Comparison of ENCODE assay signal across 36 mouse cellular contexts in genomic region chr8:72210710-72211109, GRCm38 (mm10). TPM values are rescaled to one million over a fixed set of nuclear protein-coding genes. Genes with fewer than 3 reads are reported as not detected.
DNase-seq lines count a peak whose midpoint lies in the region; ATAC-seq lines count a peak whose summit lies in the region.
"Had no signal": no experiment of that assay in that cellular context is flagged by ENCODE, and none has a peak within 500 bp of the region (broad histone marks: within the 10 kb centered on the region; RNA-seq: fewer than 3 reads in every experiment).

No protein-coding gene starts in this region.

- 0 out of 2 replicates have a peak, but pooled peaks have one; percentile 16 for ATAC-seq in erythroblast, adult 5-6 weeks (replicated peaks; ENCODE audit: low FRiP score, poor library complexity, severe bottlenecking)
- ATAC-seq in megakaryocyte, adult 5-6 weeks (ENCODE audit: poor library complexity, severe bottlenecking): peak; percentile 44; the same call in 1 of the 2 replicates
- ATAC-seq in forebrain, embryonic 13.5 days: no peak
- ATAC-seq: forebrain, postnatal 0 days; Patski had no signal

- no peaks in the 10 kb centered on the region for H3K9me3 ChIP-seq in forebrain, embryonic 13.5 days (replicated peaks)
- H3K9me3 ChIP-seq: embryonic facial prominence, embryonic 10.5 days; forebrain, embryonic 10.5 days; G1E; hindbrain, embryonic 12.5 days; limb, embryonic 13.5 days; liver, embryonic 15.5 days; neural tube, embryonic 15.5 days had no signal

- H3K27me3 ChIP-seq in forebrain, embryonic 13.5 days: peaks cover 15% of the 10 kb centered on the region; the same call in 1 of the 2 replicates
- H3K27me3 ChIP-seq: CH12.LX; limb, embryonic 13.5 days; liver, embryonic 15.5 days had no signal

- no peak overlapping the region for H3K4me2 ChIP-seq in forebrain, embryonic 13.5 days
- H3K4me2 ChIP-seq: hindbrain, embryonic 12.5 days; limb, embryonic 13.5 days; liver, embryonic 15.5 days; midbrain, embryonic 11.5 days; neural tube, embryonic 15.5 days had no signal

- H3K9ac ChIP-seq in forebrain, embryonic 13.5 days: no peak overlapping the region
- H3K9ac ChIP-seq: forebrain, postnatal 0 days; hindbrain, embryonic 12.5 days; limb, embryonic 13.5 days; liver, embryonic 15.5 days; neural tube, embryonic 15.5 days had no signal

- no peaks in the 10 kb centered on the region for H3K4me1 ChIP-seq in forebrain, embryonic 13.5 days
- H3K4me1 ChIP-seq: embryonic facial prominence, embryonic 10.5 days; forebrain, embryonic 10.5 days; hindbrain, embryonic 12.5 days; limb, embryonic 13.5 days; liver, embryonic 15.5 days; neural tube, embryonic 15.5 days had no signal

- WGBS in forebrain, embryonic 13.5 days: 74% methylated on average over 2 of the region's 2 CpGs

- H3K4me3 ChIP-seq in forebrain, embryonic 13.5 days: no peak overlapping the region
- H3K4me3 ChIP-seq: embryonic facial prominence, embryonic 10.5 days; forebrain, embryonic 10.5 days; heart, adult 2 months; hindbrain, embryonic 12.5 days; limb, embryonic 13.5 days; liver, embryonic 15.5 days; neural tube, embryonic 15.5 days had no signal

- peak; percentile 80 for DNase-seq in heart, adult 11 months
- DNase-seq in heart, adult 8-10 months (ENCODE audit: low spot score): no peak
- peak; percentile 28 for DNase-seq in CD4-positive helper T cell, adult 2 months (ENCODE audit: low read depth, low spot score)
- DNase-seq in urinary bladder, postnatal 4 days (ENCODE audit: low spot score in 2 of 2): no peak
- no peak for DNase-seq in right cerebral cortex, postnatal 10 days (ENCODE audit: low spot score in 2 of 2)
- DNase-seq: adrenal gland, adult 8-10 months; cerebellum, adult 8-10 months; cerebellum, postnatal 36 days; forebrain, postnatal 0 days; gastrocnemius, postnatal 25 days; heart, adult 2 months; kidney, adult 18-20 months; kidney, postnatal 4 days; lung, postnatal 10 days; right cerebral cortex, postnatal 25 days; spleen, adult 18-20 months; thymus, postnatal 36 days had no signal

- H3K27ac ChIP-seq in forebrain, embryonic 13.5 days: no peak overlapping the region
- H3K27ac ChIP-seq: embryonic facial prominence, embryonic 10.5 days; forebrain, embryonic 10.5 days; heart, adult 2 months; hindbrain, embryonic 12.5 days; limb, embryonic 13.5 days; liver, embryonic 15.5 days; neural tube, embryonic 15.5 days had no signal

- H3K36me3 ChIP-seq in forebrain, embryonic 13.5 days (ENCODE audit: poor library complexity, severe bottlenecking): no peaks in the 10 kb centered on the region
- H3K36me3 ChIP-seq: embryonic facial prominence, embryonic 10.5 days; forebrain, embryonic 10.5 days; G1E; hindbrain, embryonic 12.5 days; limb, embryonic 13.5 days; liver, embryonic 15.5 days; neural tube, embryonic 15.5 days had no signal

RNA-seq across cellular contexts. Expression of gene Cib3, which starts 1.9 kb away (rescaled TPM):
- total RNA-seq in heart, adult 8-10 months (2022): 1 to 10 TPM in 3 of 4 experiments, under 1 TPM in 1; 0.90 to 3.5 (median 2.2) TPM
- 1.7 TPM in 1 of 2 replicates, not detected in the other for total RNA-seq in erythroblast, adult 5-6 weeks (2015; ENCODE audit: low replicate concordance)
- total RNA-seq in erythroblast, adult 5-6 weeks (2017; ENCODE audit: low replicate concordance): 1.8 and 5.4 TPM in 2 replicates
- 0.21 TPM in 1 of 2 replicates, not detected in the other for total RNA-seq in megakaryocyte, adult 5-6 weeks (2015)
- total RNA-seq in megakaryocyte, adult 5-6 weeks (2017): 0.16 and 0.55 TPM in 2 replicates
- polyA plus RNA-seq in forebrain, embryonic 13.5 days (2015; fragmentation: Nextera tagmentation; extraction: Ambion mirVana): not detected in 2 replicates
- total RNA-seq: CH12.LX; G1E; gastrocnemius, postnatal 25 days; left cerebral cortex, postnatal 14 days; midbrain, postnatal 0 days had no signal
- polyA plus RNA-seq: embryonic facial prominence, embryonic 10.5 days; forebrain, embryonic 10.5 days; forebrain, postnatal 0 days; G1E; heart, embryonic 14.5 days; hindbrain, embryonic 12.5 days; kidney, embryonic 16.5 days; limb, embryonic 13.5 days; liver, embryonic 15.5 days; midbrain, embryonic 11.5 days; midbrain, postnatal 0 days; neural tube, embryonic 15.5 days; Patski had no signal

RNA-seq across cellular contexts. Expression of gene Gm11034, which starts 2.7 kb away (rescaled TPM):
- total RNA-seq in heart, adult 8-10 months (2022): not detected
- total RNA-seq in erythroblast, adult 5-6 weeks (2015; ENCODE audit: low replicate concordance): not detected in 2 replicates
- total RNA-seq in erythroblast, adult 5-6 weeks (2017; ENCODE audit: low replicate concordance): not detected in 2 replicates
- total RNA-seq in megakaryocyte, adult 5-6 weeks (2015): not detected in 2 replicates
- total RNA-seq in megakaryocyte, adult 5-6 weeks (2017): not detected in 2 replicates
- not detected in 2 replicates for polyA plus RNA-seq in forebrain, embryonic 13.5 days (2015; fragmentation: Nextera tagmentation; extraction: Ambion mirVana)
- total RNA-seq: adrenal gland, adult 8-10 months; CH12.LX; forebrain, postnatal 0 days; G1E; gastrocnemius, postnatal 25 days; heart, adult 2 months; heart, postnatal 25 days; left cerebral cortex, postnatal 14 days; midbrain, postnatal 0 days had no signal
- polyA plus RNA-seq: embryonic facial prominence, embryonic 10.5 days; forebrain, embryonic 10.5 days; forebrain, postnatal 0 days; G1E; heart, adult 2 months; heart, embryonic 14.5 days; hindbrain, embryonic 12.5 days; kidney, embryonic 16.5 days; limb, embryonic 13.5 days; liver, embryonic 15.5 days; midbrain, embryonic 11.5 days; midbrain, postnatal 0 days; neural tube, embryonic 15.5 days; Patski; testis, adult 2 months had no signal

RNA-seq across cellular contexts. Expression of gene Fam32a, which starts 8.8 kb away (rescaled TPM):
- total RNA-seq in heart, adult 8-10 months (2022): 10 to 100 TPM; 18.4 to 23.2 (median 21.9) TPM
- 31.1 and 32.9 TPM in 2 replicates for total RNA-seq in erythroblast, adult 5-6 weeks (2015; ENCODE audit: low replicate concordance)
- total RNA-seq in erythroblast, adult 5-6 weeks (2017; ENCODE audit: low replicate concordance): 30.3 and 36.4 TPM in 2 replicates
- total RNA-seq in megakaryocyte, adult 5-6 weeks (2015): 68.0 and 69.3 TPM in 2 replicates
- 57.1 and 62.0 TPM in 2 replicates for total RNA-seq in megakaryocyte, adult 5-6 weeks (2017)
- 103 and 108 TPM in 2 replicates for polyA plus RNA-seq in forebrain, embryonic 13.5 days (2015; fragmentation: Nextera tagmentation; extraction: Ambion mirVana)

RNA-seq across cellular contexts. Expression of gene Hsh2d, which starts 21.3 kb away (rescaled TPM):
- total RNA-seq in heart, adult 8-10 months (2022): not detected
- 0.77 and 4.4 TPM in 2 replicates for total RNA-seq in erythroblast, adult 5-6 weeks (2015; ENCODE audit: low replicate concordance)
- 1.7 and 2.8 TPM in 2 replicates for total RNA-seq in erythroblast, adult 5-6 weeks (2017; ENCODE audit: low replicate concordance)
- 8.3 and 12.3 TPM in 2 replicates for total RNA-seq in megakaryocyte, adult 5-6 weeks (2015)
- total RNA-seq in megakaryocyte, adult 5-6 weeks (2017): 6.7 and 6.9 TPM in 2 replicates
- not detected in 2 replicates for polyA plus RNA-seq in forebrain, embryonic 13.5 days (2015; fragmentation: Nextera tagmentation; extraction: Ambion mirVana)
- total RNA-seq: forebrain, postnatal 0 days; gastrocnemius, postnatal 25 days; heart, adult 2 months; heart, postnatal 25 days; left cerebral cortex, postnatal 14 days had no signal
- polyA plus RNA-seq: embryonic facial prominence, embryonic 10.5 days; forebrain, postnatal 0 days; heart, embryonic 14.5 days; hindbrain, embryonic 12.5 days; kidney, embryonic 16.5 days; limb, embryonic 13.5 days; midbrain, embryonic 11.5 days; midbrain, postnatal 0 days; neural tube, embryonic 15.5 days had no signal

RNA-seq across cellular contexts. Expression of gene Ap1m1, which starts 29.1 kb away (rescaled TPM):
- 10 to 100 TPM; 42.0 to 48.4 (median 43.4) TPM for total RNA-seq in heart, adult 8-10 months (2022)
- 36.9 and 46.8 TPM in 2 replicates for total RNA-seq in erythroblast, adult 5-6 weeks (2015; ENCODE audit: low replicate concordance)
- total RNA-seq in erythroblast, adult 5-6 weeks (2017; ENCODE audit: low replicate concordance): 15.7 and 22.7 TPM in 2 replicates
- 91.5 and 106 TPM in 2 replicates for total RNA-seq in megakaryocyte, adult 5-6 weeks (2015)
- 53.1 and 76.1 TPM in 2 replicates for total RNA-seq in megakaryocyte, adult 5-6 weeks (2017)
- polyA plus RNA-seq in forebrain, embryonic 13.5 days (2015; fragmentation: Nextera tagmentation; extraction: Ambion mirVana): 211 and 235 TPM in 2 replicates

Comparison
In these comparisons a context has a peak if more than half of its experiments do, and no peak if none do; other contexts are left out.
1. DNase-seq: peak in heart, adult 11 months (single experiment) and CD4-positive helper T cell, adult 2 months (single experiment); none in heart, adult 8-10 months (single experiment), urinary bladder, postnatal 4 days (0 of 2) and right cerebral cortex, postnatal 10 days (0 of 2).